Mouse (Mus musculus): ENCODE measurements at regions not wholly inside any gene's neighbourhood (a gene's known extent, or its start where the extent isn't known, plus 50 kb on each side); places are given as distances from the start of the nearest gene placed in this dataset.

DNA sequence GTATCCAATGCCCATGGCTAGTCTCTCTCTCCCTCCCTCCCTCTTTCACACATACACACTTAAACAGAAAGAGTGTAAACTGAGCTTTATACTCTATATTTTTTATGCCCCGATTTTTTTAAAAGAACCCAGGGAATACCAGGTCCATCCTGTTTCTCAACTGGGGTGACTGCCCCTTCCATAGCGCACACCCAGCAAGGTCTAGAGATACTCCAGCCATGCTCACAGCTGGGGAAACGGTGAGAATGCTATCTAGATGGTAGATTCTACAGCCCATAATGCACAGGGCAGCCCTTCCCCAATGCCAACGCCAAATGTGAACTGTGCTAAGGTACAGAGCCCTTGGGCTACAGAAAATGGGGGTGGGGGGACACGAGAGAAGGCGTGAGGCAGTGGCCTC lies 51.2 kb upstream of the Tln2 start:
- in situ Hi-C loops (cut with MboI; ENCODE audit: low pct_unique_long_range_greater_than_20kb in 1 of 2, low sequenced_read_pairs in 2 of 2, unreplicated experiment in 1 of 2) = no loop called here

DNA sequence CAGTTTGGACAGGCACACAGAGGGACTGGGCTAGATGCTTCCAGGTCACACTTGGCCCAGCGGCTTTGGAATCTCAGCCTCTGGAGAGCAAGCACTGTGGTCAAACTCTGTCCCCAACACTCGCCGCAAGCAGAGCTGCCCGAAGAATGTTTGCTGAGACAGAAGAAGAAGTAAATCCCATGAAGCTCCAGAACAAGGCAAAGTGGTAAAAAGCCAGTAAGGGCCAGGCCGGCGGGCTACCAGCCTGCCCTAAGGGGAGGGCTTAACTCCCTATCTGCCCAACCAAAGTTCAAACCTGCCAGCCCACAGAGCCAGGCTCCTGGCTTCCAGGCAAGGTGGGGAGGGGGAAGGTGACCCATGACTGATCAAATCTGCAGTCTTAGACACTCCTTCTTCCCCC lies 52.2 kb upstream of the Tln2 start:
- in situ Hi-C loops (cut with MboI; ENCODE audit: low pct_unique_long_range_greater_than_20kb in 1 of 2, low sequenced_read_pairs in 2 of 2, unreplicated experiment in 1 of 2) = no loop called here

DNA sequence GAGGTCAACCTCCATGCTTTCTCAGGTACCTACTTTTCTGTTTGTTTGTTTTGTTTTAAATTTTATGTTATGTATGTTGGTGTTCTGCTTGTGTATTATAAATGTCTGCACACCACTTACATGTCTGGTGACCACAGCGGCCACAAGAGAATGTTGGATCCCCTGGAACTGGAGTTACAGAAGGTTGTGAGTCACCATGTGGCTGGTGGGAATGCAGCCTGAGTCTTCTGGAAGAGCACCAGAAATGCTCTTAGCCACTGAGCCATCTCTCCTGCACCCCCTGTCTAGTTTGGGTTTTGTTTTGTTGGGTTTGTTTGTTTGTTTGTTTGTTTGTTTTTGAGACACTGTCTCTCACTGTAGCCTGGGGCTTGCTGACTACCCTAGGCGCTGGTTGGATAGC lies 52.6 kb upstream of the Tln2 start:
- in situ Hi-C loops (cut with MboI; ENCODE audit: low pct_unique_long_range_greater_than_20kb in 1 of 2, low sequenced_read_pairs in 2 of 2, unreplicated experiment in 1 of 2) = no loop called here

DNA sequence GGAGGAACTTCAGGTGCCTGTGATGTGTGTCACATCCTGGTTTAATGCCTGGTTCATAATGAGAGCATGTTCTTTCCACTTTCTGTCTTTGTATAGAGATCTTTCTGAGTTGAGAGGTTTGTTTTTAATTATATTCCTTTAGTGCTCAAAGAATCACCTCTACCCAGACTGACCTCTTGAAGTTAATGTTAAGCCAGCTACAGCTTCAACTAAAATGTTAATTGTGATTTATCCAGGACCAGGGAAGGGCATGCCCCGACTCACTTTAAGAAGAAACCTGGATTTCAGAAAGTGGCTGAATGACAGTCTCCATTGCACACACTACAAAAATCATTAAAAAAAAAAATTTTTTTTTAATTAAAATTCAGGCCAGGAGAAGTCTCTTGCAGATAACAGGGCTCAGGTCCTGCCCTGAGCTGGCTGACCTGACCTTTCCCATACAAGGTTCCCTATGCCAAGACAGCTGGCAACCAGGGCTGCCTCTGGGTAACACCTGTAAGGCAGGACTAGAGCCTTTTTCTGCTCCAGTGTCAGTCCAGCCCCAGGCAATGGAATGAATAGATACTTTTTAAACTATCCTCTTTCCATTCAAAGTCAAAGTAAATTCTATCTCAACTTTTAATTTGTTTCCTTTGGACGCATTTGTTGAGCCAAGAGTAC lies 54.7 kb upstream of the Tln2 start:
- in situ Hi-C loops (cut with MboI; ENCODE audit: low pct_unique_long_range_greater_than_20kb in 1 of 2, low sequenced_read_pairs in 2 of 2, unreplicated experiment in 1 of 2) = no loop called here

DNA sequence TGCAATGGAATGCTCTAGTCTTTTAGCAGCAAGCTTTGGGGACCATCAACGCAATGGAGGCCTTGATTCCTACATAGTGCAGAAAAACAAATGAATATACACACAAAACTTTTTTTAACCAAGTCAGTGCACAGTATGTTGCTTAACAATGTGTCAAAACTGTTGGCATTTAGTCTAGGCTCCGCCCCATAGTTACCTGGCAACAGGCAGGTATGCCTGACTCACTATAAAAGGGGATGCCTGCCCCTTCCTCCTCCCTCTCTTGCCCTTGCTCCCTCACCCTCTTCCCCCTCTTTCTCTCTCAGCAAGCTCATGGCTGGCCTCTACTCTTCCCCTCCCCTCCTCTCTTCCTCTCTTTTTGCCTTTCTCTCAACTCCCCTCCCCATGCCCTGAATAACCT lies 56.7 kb upstream of the Tln2 start:
- in situ Hi-C loops (cut with MboI; ENCODE audit: low pct_unique_long_range_greater_than_20kb in 1 of 2, low sequenced_read_pairs in 2 of 2, unreplicated experiment in 1 of 2) = no loop called here

DNA sequence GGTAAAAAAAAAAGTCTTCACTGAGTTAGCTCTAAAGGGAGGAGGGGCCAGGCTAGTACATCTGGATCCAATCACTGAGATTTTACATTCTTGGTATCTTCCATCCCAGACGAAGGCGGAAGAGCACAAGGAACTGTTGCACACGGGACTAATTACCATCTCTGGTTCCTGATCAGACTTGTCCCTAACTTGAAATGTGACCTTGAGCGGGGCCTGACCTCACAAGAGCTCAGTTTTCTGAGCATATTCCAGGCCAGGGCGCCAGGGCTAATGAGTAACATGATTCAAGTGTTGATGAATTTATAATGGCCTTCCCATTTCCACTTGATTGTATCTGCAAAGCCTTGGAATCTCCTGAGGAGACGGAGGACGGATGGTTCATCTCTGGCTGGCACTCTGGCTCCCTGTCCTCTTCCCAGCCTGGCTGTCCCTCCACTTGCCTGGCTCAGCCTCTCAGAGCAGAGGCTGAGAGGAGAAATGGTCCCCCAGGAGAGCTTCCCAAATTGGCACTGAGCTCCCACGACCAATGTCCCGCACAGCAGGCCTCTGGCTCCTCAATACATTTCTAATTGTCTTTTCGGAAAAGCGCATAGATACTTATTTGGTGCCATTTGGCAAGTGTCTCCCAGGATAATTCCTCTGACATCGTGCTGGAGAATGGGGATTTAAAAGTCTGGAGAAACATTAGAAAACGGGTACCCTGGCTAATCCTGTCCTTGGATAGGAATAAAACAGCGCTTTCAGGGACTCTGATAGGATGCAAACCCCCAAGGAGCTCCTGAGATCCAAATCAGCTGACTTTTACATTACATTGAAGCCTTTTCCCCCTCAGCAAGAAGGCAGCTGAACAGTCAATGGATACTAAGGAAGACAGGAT lies 58.1 kb upstream of the Tln2 start:
- in situ Hi-C loops (cut with MboI; ENCODE audit: low pct_unique_long_range_greater_than_20kb in 1 of 2, low sequenced_read_pairs in 2 of 2, unreplicated experiment in 1 of 2) = no loop called here

DNA sequence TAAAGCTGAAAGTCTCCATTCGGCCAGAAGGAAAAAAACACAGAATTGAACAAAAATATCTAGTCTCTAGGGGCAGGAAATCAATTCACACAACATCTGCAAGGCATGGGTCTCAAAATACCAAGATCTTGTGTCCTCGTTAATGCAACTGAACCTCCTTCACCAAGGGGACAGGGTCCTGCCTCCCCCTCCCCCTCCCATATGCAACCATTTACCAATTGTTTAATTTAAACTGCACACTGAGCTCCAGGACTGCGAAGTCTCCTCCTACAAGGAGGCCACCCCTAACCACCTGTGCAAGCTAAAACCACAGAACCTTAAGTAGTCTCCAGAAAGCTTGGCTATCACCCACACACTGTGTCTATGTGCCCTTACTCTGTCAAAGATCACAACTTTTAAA lies 61.4 kb upstream of the Tln2 start:
- in situ Hi-C loops (cut with MboI; ENCODE audit: low pct_unique_long_range_greater_than_20kb in 1 of 2, low sequenced_read_pairs in 2 of 2, unreplicated experiment in 1 of 2) = no loop called here

DNA sequence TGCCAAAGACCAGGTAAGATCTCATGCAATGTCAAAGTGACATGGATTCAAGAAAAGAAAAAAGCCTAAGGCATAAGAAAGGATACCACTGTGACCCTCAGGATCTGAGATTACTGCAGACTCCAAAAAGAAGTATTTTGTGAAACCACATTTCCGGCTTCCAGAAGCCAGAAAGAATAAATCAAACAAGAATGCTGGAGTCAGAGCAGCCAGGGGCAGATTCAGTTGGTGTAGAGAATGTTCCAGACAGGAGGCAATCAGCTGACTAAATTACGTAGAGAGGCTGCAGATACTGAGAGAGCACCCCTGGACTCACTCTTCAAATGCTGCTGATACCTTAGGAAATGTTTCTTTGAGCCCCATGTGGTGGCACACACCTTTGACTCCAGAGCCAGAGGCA lies 67.7 kb upstream of the Tln2 start:
- in situ Hi-C loops (cut with MboI; ENCODE audit: low pct_unique_long_range_greater_than_20kb in 1 of 2, low sequenced_read_pairs in 2 of 2, unreplicated experiment in 1 of 2) = no loop called here

DNA sequence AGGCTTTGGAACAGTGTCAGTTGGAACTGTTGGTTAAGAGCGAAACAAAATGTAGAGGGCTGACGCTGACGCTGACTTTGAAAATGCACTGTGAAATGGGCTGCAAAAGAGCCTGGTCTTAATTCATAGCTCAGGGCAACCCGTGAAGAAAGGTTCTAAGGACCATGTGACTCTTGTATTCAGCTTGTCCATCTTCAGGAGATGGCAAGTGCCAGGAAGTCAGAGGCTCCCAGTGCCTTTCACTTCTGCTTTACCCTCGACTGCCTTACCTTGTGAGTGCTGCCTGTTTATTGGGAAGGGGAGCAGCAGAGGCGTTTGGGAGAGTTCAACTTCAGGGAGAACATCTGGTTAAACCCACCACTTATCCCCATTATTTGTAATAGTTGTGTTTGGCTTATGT lies 70.1 kb upstream of the Tln2 start:
- in situ Hi-C loops (cut with MboI; ENCODE audit: low pct_unique_long_range_greater_than_20kb in 1 of 2, low sequenced_read_pairs in 2 of 2, unreplicated experiment in 1 of 2) = no loop called here

DNA sequence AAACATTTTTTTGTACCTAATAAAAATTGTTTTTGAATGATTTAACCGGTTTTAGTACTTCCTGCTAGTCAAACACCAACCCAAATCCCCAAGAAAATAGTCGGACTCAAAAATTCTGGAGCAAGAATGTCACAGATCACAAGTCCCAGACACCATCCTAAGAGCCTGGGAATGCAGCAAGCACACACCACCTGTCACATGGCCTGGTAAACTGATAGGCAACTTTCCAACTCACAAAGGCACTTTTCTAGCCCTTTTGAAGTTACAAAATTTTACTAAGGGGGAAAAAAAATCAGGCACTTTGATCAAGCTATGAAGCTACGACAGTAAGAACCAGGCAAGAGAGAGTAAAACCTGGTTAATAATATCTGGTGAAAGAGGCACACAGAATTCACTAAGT lies 70.7 kb upstream of the Tln2 start:
- in situ Hi-C loops (cut with MboI; ENCODE audit: low pct_unique_long_range_greater_than_20kb in 1 of 2, low sequenced_read_pairs in 2 of 2, unreplicated experiment in 1 of 2) = no loop called here

DNA sequence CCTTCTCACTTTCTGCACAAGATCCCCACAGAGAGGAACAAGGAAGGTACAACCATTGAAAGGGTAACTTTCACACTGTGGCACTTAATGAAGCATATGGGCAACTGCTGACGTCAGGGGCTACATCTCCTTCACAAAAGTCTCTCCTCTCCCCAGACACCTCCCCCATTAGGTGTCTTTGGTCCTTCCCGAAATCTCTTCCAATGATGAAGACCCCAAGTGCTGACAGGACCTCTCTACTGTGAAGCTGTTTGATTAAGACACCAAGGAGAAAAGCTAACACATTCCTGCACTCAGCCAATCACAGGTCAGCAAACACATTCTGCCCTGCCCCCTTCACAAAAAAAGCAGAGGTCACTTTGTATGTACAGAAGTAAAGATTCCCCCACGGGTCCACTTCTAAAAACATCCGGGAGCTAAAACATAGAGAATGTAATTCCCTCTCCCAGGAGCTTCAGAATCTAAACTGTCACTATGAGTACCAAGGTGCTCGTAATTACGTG lies 72.3 kb upstream of the Tln2 start:
- in situ Hi-C loops (cut with MboI; ENCODE audit: low pct_unique_long_range_greater_than_20kb in 1 of 2, low sequenced_read_pairs in 2 of 2, unreplicated experiment in 1 of 2) = no loop called here

DNA sequence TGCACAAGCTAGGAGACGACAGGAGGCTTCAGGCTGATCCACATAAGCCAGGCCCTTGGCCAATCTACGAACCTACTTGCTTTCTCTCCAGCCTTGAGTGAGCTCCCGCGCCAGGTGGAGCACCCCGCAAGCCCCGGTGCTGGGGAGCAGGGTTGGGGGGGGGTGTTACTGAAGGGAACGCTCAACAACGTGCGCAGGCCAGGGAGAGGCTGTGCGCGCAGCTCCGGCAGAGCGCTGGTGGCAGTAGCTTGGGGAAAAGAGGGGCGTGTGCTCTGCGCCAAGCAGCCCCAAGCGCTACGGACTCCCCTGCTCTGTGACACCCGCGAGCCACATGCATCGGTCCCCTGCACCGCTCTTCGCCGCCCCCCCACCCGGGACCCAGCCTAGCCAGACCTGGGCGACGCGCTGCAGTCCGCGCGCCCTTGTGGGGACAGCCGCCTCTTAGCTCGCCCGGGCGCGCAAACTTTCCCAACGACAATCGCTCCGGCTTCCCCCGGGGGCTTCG lies 73.1 kb upstream of the Tln2 start:
- in situ Hi-C loops (cut with MboI; ENCODE audit: low pct_unique_long_range_greater_than_20kb in 1 of 2, low sequenced_read_pairs in 2 of 2, unreplicated experiment in 1 of 2) = no loop called here

DNA sequence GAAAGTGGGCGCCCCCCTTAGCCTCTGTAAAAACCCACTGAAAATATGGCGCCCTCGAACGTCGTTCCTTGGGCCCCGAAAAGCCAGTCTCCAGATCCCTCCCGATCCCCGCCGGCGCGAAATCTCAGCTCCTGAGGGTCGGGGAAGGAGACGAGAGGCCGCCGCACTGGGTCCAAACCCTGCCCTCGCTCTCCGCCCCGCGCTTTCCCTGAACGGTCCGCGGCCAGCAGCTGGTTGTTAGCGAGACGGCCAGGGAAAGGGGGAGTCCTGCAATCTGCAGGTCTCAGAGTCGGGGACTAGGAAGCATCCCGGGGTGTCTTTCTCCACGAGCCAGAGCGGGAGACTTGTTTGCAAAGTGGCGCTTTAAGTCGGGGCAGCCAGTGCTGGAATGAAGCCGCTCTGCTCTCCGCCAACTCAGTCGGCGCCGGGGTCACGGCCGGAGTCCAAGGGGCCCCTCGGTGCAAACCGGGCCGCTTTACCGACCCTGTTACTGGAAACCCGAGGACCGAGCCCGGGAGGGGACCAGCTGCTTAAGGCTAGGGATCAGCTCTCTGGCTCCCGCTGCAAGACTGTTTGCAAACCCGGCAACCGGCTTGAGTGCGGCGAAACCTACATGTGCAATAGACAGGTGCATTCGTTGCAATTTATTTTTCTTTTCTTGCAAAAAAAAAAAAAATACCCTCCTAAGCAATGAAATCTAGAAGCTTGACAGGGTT lies 73.7 kb upstream of the Tln2 start:
- in situ Hi-C loops (cut with MboI; ENCODE audit: low pct_unique_long_range_greater_than_20kb in 1 of 2, low sequenced_read_pairs in 2 of 2, unreplicated experiment in 1 of 2) = no loop called here

DNA sequence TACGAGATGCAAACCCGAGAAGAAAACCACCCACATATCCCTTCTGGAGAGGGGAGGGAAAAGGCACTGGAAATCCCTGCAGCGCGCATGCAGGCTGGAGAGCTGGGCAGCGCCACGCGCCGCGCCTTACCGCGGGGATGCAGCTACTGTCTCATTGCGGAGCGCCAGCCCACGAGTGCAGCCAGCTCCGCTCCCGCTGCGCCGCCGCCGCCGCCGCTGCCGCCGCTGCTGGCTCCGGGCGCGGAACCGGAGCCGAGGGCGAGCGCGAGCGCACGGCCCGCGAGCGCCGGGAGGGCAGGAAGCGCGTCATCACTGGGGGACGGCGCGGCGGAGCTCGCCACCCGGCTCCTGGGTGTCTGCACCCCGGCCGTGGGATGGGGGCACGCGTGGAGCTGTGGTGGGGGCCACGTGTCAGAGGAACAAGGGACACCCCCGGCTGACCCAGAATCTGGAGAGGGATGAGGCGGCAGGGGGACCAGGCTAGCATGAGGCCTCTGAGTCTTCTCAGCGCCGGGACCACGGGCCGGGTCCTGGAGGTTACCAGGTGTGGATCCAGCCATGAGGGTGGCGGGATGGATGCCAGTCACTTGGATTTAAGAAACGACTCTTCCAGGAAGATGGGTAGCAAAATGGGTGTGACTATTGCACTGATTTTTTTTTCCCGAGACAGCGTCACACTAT lies 74.4 kb upstream of the Tln2 start:
- in situ Hi-C loops (cut with MboI; ENCODE audit: low pct_unique_long_range_greater_than_20kb in 1 of 2, low sequenced_read_pairs in 2 of 2, unreplicated experiment in 1 of 2) = no loop called here

DNA sequence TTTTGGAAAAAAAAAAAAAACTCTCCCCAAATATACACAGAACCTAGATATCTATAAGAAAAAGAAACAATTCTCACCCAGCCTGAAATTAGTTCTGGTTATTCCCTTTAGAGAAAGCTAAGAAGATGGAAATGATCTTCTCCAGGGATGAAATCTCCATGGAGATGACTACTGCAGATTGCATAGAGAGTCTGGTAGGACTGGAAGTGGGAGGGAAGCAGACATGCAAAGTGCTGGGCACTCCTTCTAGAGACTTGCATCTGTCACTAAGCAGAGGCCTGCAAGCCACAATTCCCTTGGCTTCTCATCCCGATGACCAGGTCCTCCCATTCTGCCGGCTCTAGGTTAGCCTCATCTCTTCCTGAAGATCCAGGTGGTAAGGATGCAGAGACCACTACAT lies 87.3 kb upstream of the Tln2 start:
- in situ Hi-C loops (cut with MboI; ENCODE audit: low pct_unique_long_range_greater_than_20kb in 1 of 2, low sequenced_read_pairs in 2 of 2, unreplicated experiment in 1 of 2) = no loop called here

DNA sequence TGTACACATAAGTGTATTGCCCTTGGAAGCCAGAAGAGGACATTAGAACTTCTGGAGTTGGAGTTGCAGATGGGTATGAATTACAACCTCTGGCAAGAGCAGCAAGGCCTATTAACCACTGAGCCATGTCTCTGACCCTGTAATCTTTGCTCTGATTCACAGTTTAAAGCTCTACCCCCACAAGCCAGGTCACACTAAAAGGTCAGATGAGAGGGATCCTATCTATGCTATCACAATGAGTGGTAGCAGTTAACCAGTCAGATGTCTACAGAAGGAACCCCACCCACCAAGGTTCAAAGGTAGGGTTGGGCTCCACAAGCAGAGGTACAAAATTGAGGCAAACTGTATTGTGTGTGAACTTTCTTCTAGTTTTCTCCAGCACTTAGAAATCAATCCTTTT lies 94.5 kb upstream of the C2cd4b start:
- in situ Hi-C loops (cut with MboI; ENCODE audit: low pct_unique_long_range_greater_than_20kb in 1 of 2, low sequenced_read_pairs in 2 of 2, unreplicated experiment in 1 of 2) = no loop called here

DNA sequence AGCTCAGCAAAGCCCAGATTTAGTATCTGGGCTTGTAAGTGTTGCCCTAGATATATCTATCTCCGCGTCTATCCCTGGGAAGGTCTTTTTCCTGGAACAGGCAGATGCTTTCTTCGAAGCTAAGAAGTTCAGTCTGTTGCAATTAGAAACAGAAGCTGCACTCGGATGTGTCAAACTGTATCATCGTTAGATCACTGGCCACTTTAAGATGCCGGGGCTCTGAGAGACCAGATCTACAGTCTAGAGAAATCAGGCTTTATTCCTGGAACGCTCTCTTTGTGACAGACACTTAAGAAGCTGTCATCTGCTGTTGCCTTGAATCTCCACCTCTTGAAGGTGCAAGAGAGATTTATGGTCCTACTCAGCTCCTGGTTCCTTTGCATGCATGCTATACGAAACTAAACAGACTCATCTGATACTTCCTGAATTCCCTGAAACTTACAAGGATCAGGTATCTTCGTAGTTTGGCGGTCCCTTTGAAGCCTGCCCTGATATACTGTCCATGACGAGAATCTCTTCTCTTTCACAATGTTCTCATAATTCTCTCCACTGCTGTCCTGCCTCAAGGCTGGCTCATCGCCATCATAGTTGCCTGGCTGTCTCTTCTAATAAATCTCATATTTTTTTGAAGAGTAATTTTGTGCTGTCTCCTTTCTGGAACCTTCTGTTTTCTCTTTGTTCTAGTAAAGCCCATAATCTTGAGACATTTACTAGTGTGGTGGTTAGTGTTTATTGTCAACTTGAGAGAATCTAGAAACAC lies 88.8 kb upstream of the C2cd4b start:
- in situ Hi-C loops (cut with MboI; ENCODE audit: low pct_unique_long_range_greater_than_20kb in 1 of 2, low sequenced_read_pairs in 2 of 2, unreplicated experiment in 1 of 2) = no loop called here

DNA sequence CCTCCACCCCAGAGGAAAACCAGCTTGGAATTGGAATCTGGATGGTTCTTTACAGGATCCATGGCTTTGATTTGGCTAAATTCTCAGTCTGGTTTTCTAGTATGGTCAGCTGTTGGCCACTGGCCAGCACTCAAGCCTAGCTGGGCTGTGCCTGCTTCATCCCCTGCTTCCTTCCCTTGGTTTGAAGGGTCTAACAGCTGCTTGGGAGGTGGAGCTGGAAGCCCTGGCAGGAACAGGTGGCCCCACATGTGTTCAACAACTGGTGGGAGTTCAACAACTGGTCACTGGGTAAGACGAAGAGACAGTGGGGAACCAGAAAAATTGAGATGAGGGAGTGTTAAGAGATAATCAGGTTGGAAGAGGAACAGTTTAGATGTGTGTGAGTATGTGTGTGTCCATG lies 82.3 kb upstream of the C2cd4b start:
- in situ Hi-C loops (cut with MboI; ENCODE audit: low pct_unique_long_range_greater_than_20kb in 1 of 2, low sequenced_read_pairs in 2 of 2, unreplicated experiment in 1 of 2) = no loop called here
